Mouse (Mus musculus) sigmoid colon, adult 10 weeks (tissue): Measurements from ENCODE around the gene Gimap9. TPM values are rescaled to one million over a fixed set of nuclear protein-coding genes. Genes with fewer than 3 reads are reported as not detected.

Experiments used
- polyA plus RNA-seq: library from polyadenylated mRNA; stranded (reverse); fragments of 350-450 nt; fragmentation: Illumina TruSeq; extraction: RNeasy Lipid Tissue Mini Kit (QIAGEN cat#74804); gene quantifications from one replicate; pipeline ENCODE4 v1.2.3, GENCODE M21; 2014; ENCODE audit warnings: low read depth, low replicate concordance

Gene Gimap9
- 22.6 TPM for polyA plus RNA-seq

DNA sequence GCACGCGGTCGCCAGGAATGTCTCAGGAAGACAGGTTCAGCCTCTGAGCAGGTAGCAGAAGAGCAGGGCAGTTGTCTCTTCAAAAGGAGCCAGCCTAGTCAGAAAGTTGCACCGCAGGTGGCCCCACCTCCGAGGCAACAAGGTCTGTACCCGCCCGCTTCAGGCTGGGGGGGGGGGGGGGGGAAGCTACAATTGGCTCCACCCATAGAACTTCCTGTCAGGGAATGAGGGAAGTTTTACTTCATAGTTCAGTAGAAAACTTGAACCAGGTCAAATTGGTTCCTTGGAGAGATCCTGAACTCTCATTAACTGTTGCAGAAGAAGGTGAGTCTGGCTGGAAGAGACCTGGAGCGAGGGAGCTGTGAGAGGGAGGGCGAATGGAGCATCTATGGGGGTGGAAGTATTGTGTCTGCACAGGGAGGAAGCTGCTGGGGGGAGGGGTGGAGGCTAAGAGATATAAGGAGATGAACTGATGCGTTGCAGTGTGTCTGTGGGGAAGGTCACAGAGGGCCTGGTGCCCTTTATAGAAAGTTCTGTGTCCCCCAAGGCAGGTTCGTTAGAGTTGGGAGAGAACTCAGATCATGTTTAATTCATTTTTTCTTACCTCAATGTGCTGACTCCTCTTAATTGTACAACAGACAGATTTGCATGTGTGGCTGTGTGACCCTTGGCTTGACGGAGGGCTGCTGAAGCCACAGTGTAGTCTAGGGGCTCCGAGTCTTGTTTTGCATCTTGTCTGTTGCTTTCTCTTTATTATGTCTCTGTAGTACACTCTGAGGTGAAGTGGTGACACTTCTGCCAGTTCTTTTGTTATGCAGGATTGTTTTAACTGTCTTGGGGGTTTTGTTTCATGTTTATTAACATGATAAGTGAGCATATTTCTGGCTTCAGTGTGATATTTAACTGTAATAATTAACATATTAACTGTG is at the start of gene Gimap9:
TSS of gene Gimap9 (plus strand) at position 199 of the 929 bp plus-strand sequence.

DNA sequence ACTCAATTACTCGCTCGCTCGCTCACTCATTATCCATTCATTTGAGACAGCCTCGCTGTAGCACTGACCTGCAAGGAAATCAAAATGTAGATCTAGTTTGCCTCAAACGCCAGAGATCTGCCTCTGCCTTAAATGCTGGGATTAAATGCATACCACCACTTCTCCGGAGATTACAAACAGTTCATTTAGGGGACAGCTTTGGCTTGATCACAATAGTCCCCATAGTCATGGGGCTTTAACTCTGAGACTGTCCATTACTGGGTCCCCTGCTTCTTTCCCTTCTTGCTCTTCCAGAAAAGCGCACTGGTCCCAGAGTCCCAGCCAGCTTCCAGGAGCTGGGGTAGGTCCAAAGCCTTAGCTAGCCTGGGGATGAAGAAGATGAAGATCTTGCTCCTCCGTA is 49.5 kb upstream of the Gimap9 start, which contains the start of gene AI854703:
TSS of gene AI854703 (plus strand) at position 301 of the 400 bp plus-strand sequence.

GRCm38 (mm10) chr6:48646995-48647394 is 28.9 kb upstream of the Gimap9 start, which contains the start of gene Gimap8:
Gimap8 (plus strand) TSS chr6:48647234.

DNA sequence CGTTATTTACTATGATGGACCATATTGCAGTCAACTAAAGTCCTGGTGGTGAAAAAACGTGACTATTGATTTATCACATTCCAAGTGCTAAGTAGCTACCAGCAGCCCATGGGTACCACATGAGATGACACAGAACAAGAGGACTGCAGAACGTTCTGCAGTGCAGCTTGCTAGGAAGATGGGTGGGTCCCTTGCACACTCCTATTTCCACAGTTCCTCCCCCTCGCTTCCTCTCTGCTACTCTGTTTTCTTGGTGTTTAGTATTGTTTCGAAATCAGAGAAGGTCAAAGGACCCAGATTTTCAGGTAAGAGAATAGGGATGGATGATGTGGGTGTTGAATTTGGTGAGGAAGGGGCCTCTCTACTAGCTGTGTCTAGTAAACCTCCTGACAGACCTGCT is 8.4 kb downstream of the Gimap9 start, which contains the start of gene Gimap4:
TSS of gene Gimap4 (plus strand) at position 231 of the 400 bp plus-strand sequence.

DNA sequence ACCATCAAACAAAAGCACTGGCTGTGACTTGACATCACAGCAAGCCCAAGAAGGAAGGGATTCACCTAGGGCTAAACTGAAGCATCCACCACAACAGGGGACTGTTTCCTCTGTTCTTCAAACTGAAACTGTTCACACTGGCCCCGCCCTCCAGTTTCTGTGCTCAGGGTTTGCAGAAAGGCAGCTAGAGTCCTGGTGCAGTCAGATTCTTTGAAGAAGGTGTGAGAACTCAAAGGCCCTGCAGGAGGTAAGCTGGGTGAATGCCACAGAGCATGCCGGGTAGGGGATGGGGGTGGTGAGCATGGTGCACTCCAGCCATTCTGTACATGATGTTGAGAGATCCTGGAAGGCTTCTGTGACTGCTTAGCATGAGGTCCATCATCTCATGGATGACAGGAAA is 42.5 kb downstream of the Gimap9 start, which contains the start of the genes Gm28053 and Gimap7:
TSS of gene Gm28053 (plus strand) at position 153 of the 400 bp plus-strand sequence.
TSS of gene Gimap7 (plus strand) at position 167 of the 400 bp plus-strand sequence.

Other genes with a start within 250 kb of the Gimap9 start
- gene Zfp467, start 230.3 kb upstream of the Gimap9 start, polyA plus RNA-seq, result 31.4 TPM
- gene Sspo, start 227.9 kb upstream of the Gimap9 start, polyA plus RNA-seq, result not detected
- 19.8 TPM for gene Atp6v0e2, start 138.5 kb upstream of the Gimap9 start, polyA plus RNA-seq
- gene Lrrc61, start 121.3 kb upstream of the Gimap9 start, polyA plus RNA-seq, result 2.8 TPM
- gene Rarres2, start 103.3 kb upstream of the Gimap9 start, polyA plus RNA-seq, result 12.2 TPM
- gene Gm45021, start 86.5 kb upstream of the Gimap9 start, polyA plus RNA-seq, result not detected
- gene Repin1, start 82.2 kb upstream of the Gimap9 start, polyA plus RNA-seq, result 6.3 TPM
- not detected for gene Gm44965, start 82.2 kb upstream of the Gimap9 start, polyA plus RNA-seq
- gene Zfp775, start 74.1 kb upstream of the Gimap9 start, polyA plus RNA-seq, result 0.63 TPM
- 6.2 TPM for gene AI854703, start 49.4 kb upstream of the Gimap9 start, polyA plus RNA-seq
- gene Gimap8, start 28.9 kb upstream of the Gimap9 start, polyA plus RNA-seq, result 24.3 TPM
- 56.2 TPM for gene Gimap4, start 8.4 kb downstream of the Gimap9 start, polyA plus RNA-seq
- gene Gimap6, start 32.1 kb downstream of the Gimap9 start, polyA plus RNA-seq, result 32.7 TPM
- 2.7 TPM for gene Gm28053, start 42.5 kb downstream of the Gimap9 start, polyA plus RNA-seq
- 3.7 TPM for gene Gimap7, start 42.5 kb downstream of the Gimap9 start, polyA plus RNA-seq
- 3.7 TPM for gene Gimap1, start 62.9 kb downstream of the Gimap9 start, polyA plus RNA-seq
- 2.6 TPM for gene Gimap5, start 70.1 kb downstream of the Gimap9 start, polyA plus RNA-seq
- gene Gimap3, start 94.7 kb downstream of the Gimap9 start, polyA plus RNA-seq, result 7.1 TPM
- 133 TPM for gene Tmem176a, start 164.8 kb downstream of the Gimap9 start, polyA plus RNA-seq
- gene Tmem176b, start 165.4 kb downstream of the Gimap9 start, polyA plus RNA-seq, result 19.3 TPM
- gene Aoc1, start 196.8 kb downstream of the Gimap9 start, polyA plus RNA-seq, result 80.7 TPM